Mouse (Mus musculus) forebrain, embryonic 10.5 days (tissue): ENCODE results near the gene Pde5a. TPM values are rescaled to one million over a fixed set of nuclear protein-coding genes. Genes with fewer than 3 reads are reported as not detected.

Experiments used
- DNase-seq: peaks from one replicate; pipeline ENCODE4 v3.0.0-alpha.2; 2017; ENCODE audit warnings: low spot score; ENCODE audit errors: extremely low spot score
- H3K27ac ChIP-seq: fragments of 300-500 bp; sonication (generic); 2 replicates; pipeline ENCODE4 v1.5.1; 2016; ENCODE audit warnings: mild to moderate bottlenecking
- H3K27me3 ChIP-seq: fragments of 300-500 bp; sonication (generic); 2 replicates; pipeline ENCODE4 v1.6.1; 2016; ENCODE audit warnings: mild to moderate bottlenecking; ENCODE audit not compliant: poor library complexity, severe bottlenecking
- H3K36me3 ChIP-seq: fragments of 300-500 bp; sonication (generic); replicated peaks from 2 replicates; pipeline ENCODE4 v1.6.1; 2016; ENCODE audit warnings: mild to moderate bottlenecking, moderate library complexity
- H3K4me1 ChIP-seq: fragments of 300-500 bp; sonication (generic); 2 replicates; pipeline ENCODE4 v1.6.1; 2016
- H3K4me3 ChIP-seq: fragments of 300-500 bp; sonication (generic); 2 replicates; pipeline ENCODE4 v1.5.1; 2016; ENCODE audit warnings: mild to moderate bottlenecking, moderate library complexity
- H3K9me3 ChIP-seq: fragments of 300-500 bp; sonication (generic); 2 replicates; pipeline ENCODE4 v1.6.1; 2016; ENCODE audit warnings: mild to moderate bottlenecking, moderate library complexity
- WGBS: fragments of 180-500 bp; shearing (Covaris S2); methylation state at CpG from one replicate; pipeline ENCODE4 v1.1.7; 2016; 5-methylcytosine and 5-hydroxymethylcytosine counted together
- polyA plus RNA-seq: library from polyadenylated mRNA; unstranded; fragments of >200 nt; fragmentation: Nextera tagmentation; extraction: Ambion mirVana; gene quantifications from 2 replicates; pipeline ENCODE4 v1.2.1, GENCODE M21; 2016

The Pde5a gene
- polyA plus RNA-seq, 1 experiment from 2014 or later: 3.7 TPM

GRCm38 (mm10) chr3:122828270-122829058 is 99.7 kb downstream of the Pde5a start:
- 0 out of 2 replicates have a peak, but pooled peaks cover 5% of the 10 kb centered on the region for H3K36me3 ChIP-seq
- no peak overlapping the region for H3K4me3 ChIP-seq
- H3K4me1 ChIP-seq: no peaks in the 10 kb centered on the region
- no peak overlapping the region for H3K27ac ChIP-seq
- 95% methylated on average over 11 of the region's 11 CpGs for WGBS
- H3K27me3 ChIP-seq: no peaks in the 10 kb centered on the region
- no peaks in the 10 kb centered on the region for H3K9me3 ChIP-seq
- DNase-seq: no peak

GRCm38 (mm10) chr3:122834519-122834918 is 105.8 kb downstream of the Pde5a start:
- Histone ChIP-seq H3K4me3 (no peak overlapping the region), H3K4me1 (peaks cover 14% of the 10 kb centered on the region), H3K27me3 (no peaks in the 10 kb centered on the region), H3K27ac (no peak overlapping the region), H3K9me3 (no peaks in the 10 kb centered on the region), H3K36me3 (0 out of 2 replicates have a peak, but pooled peaks cover under 1% of the 10 kb centered on the region)
- WGBS: 85% methylated on average over 5 of the region's 5 CpGs
- no peak for DNase-seq

- H3K4me1 ChIP-seq: peaks cover 14% of the 10 kb centered on the region
- WGBS: 88% methylated on average over 8 of the region's 8 CpGs
Observed at GRCm38 (mm10) chr3:122835097-122835850, 106.5 kb downstream of the Pde5a start.

GRCm38 (mm10) chr3:122837639-122838038 is 108.9 kb downstream of the Pde5a start:
- Histone ChIP-seq H3K27ac (0 out of 2 replicates have a peak overlapping the region, but pooled peaks have one; percentile 33), H3K9me3 (no peaks in the 10 kb centered on the region), H3K27me3 (no peaks in the 10 kb centered on the region), H3K4me3 (no peak overlapping the region), H3K36me3 (peaks cover 8% of the 10 kb centered on the region; the same call in 1 of the 2 replicates), H3K4me1 (peaks cover 14% of the 10 kb centered on the region)
- 80% methylated on average over 2 of the region's 2 CpGs for WGBS
- DNase-seq: no peak

More at GRCm38 (mm10) chr3:122835097-122835850, 106.5 kb downstream of the Pde5a start:
- no peaks in the 10 kb centered on the region for H3K27me3 ChIP-seq
- DNase-seq: no peak
- no peak overlapping the region for H3K27ac ChIP-seq
- no peak overlapping the region for H3K4me3 ChIP-seq
- peaks cover 5% of the 10 kb centered on the region; the same call in 1 of the 2 replicates for H3K36me3 ChIP-seq
- H3K9me3 ChIP-seq: no peaks in the 10 kb centered on the region

GRCm38 (mm10) chr3:122848410-122849034 is 119.8 kb downstream of the Pde5a start:
- no peak overlapping the region for H3K4me3 ChIP-seq
- WGBS: 90% methylated on average over 5 of the region's 5 CpGs
- no peak for DNase-seq
- H3K9me3 ChIP-seq: peaks cover 9% of the 10 kb centered on the region
- H3K27me3 ChIP-seq: no peaks in the 10 kb centered on the region
- no peak overlapping the region for H3K27ac ChIP-seq
- peaks cover 12% of the 10 kb centered on the region for H3K36me3 ChIP-seq
- H3K4me1 ChIP-seq: no peaks in the 10 kb centered on the region

- peaks cover 5% of the 10 kb centered on the region for H3K4me1 ChIP-seq
- no peaks in the 10 kb centered on the region for H3K9me3 ChIP-seq
- no peak overlapping the region for H3K4me3 ChIP-seq
- no peaks in the 10 kb centered on the region for H3K27me3 ChIP-seq
- no peak overlapping the region for H3K27ac ChIP-seq
- WGBS: 57% methylated on average over 11 of the region's 11 CpGs
- DNase-seq: no peak
- 0 out of 2 replicates have a peak, but pooled peaks cover 8% of the 10 kb centered on the region for H3K36me3 ChIP-seq
Observed at GRCm38 (mm10) chr3:122855149-122855548, 126.4 kb downstream of the Pde5a start.

- H3K9me3 ChIP-seq: no peaks in the 10 kb centered on the region
- H3K27ac ChIP-seq: no peak overlapping the region
- H3K4me1 ChIP-seq: peaks cover 5% of the 10 kb centered on the region
- DNase-seq: no peak
- no peaks in the 10 kb centered on the region for H3K27me3 ChIP-seq
- 0 out of 2 replicates have a peak, but pooled peaks cover 2% of the 10 kb centered on the region for H3K36me3 ChIP-seq
- 88% methylated on average over 2 of the region's 2 CpGs for WGBS
- no peak overlapping the region for H3K4me3 ChIP-seq
Observed at GRCm38 (mm10) chr3:122859829-122860228, 131.1 kb downstream of the Pde5a start.

- Histone ChIP-seq H3K27ac (no peak overlapping the region), H3K27me3 (no peaks in the 10 kb centered on the region), H3K4me1 (no peaks in the 10 kb centered on the region), H3K4me3 (no peak overlapping the region), H3K9me3 (no peaks in the 10 kb centered on the region), H3K36me3 (0 out of 2 replicates have a peak, but pooled peaks cover 2% of the 10 kb centered on the region)
- DNase-seq: no peak
- 91% methylated on average over 12 of the region's 12 CpGs for WGBS
Observed at GRCm38 (mm10) chr3:122860573-122861498, 132.1 kb downstream of the Pde5a start.

GRCm38 (mm10) chr3:122865092-122865491 is 136.3 kb downstream of the Pde5a start:
- Histone ChIP-seq H3K27me3 (no peaks in the 10 kb centered on the region), H3K9me3 (no peaks in the 10 kb centered on the region), H3K4me3 (no peak overlapping the region), H3K27ac (no peak overlapping the region), H3K4me1 (no peaks in the 10 kb centered on the region), H3K36me3 (no peaks in the 10 kb centered on the region)
- 87% methylated on average over 4 of the region's 4 CpGs for WGBS
- DNase-seq: no peak

GRCm38 (mm10) chr3:122868270-122868669 is 139.5 kb downstream of the Pde5a start:
- Histone ChIP-seq H3K27me3 (no peaks in the 10 kb centered on the region), H3K9me3 (no peaks in the 10 kb centered on the region), H3K4me1 (no peaks in the 10 kb centered on the region), H3K36me3 (no peaks in the 10 kb centered on the region), H3K27ac (no peak overlapping the region), H3K4me3 (no peak overlapping the region)
- no peak for DNase-seq
- 94% methylated on average over 1 of the region's 1 CpGs for WGBS

GRCm38 (mm10) chr3:122871596-122871995 is 142.8 kb downstream of the Pde5a start:
- no peaks in the 10 kb centered on the region for H3K36me3 ChIP-seq
- H3K4me3 ChIP-seq: no peak overlapping the region
- H3K4me1 ChIP-seq: no peaks in the 10 kb centered on the region
- no peak for DNase-seq
- H3K9me3 ChIP-seq: no peaks in the 10 kb centered on the region
- no peaks in the 10 kb centered on the region for H3K27me3 ChIP-seq
- WGBS: 92% methylated on average over 1 of the region's 1 CpGs
- no peak overlapping the region for H3K27ac ChIP-seq

GRCm38 (mm10) chr3:122876870-122877269 is 148.1 kb downstream of the Pde5a start:
- WGBS: 87% methylated on average over 2 of the region's 2 CpGs
- Histone ChIP-seq H3K27ac (no peak overlapping the region), H3K36me3 (no peaks in the 10 kb centered on the region), H3K27me3 (no peaks in the 10 kb centered on the region), H3K4me1 (no peaks in the 10 kb centered on the region), H3K9me3 (no peaks in the 10 kb centered on the region), H3K4me3 (no peak overlapping the region)
- DNase-seq: no peak
